Mouse (Mus musculus) ES-Bruce4 (cell line): ENCODE measurements around the gene Gm17409.

Source experiments
- CTCF ChIP-seq: IDR thresholded peaks from one replicate; pipeline ENCODE4 v1.8.1; 2011; ENCODE audit warnings: low read depth, low read length
- EP300 ChIP-seq: IDR thresholded peaks from 2 replicates; pipeline ENCODE4 v1.6.1; 2011; ENCODE audit warnings: low read depth, low read length; ENCODE audit not compliant: insufficient read depth
- POLR2A ChIP-seq: IDR thresholded peaks from one replicate; pipeline ENCODE4 v1.8.1; 2011; ENCODE audit warnings: low read length; ENCODE audit not compliant: insufficient read depth

DNA sequence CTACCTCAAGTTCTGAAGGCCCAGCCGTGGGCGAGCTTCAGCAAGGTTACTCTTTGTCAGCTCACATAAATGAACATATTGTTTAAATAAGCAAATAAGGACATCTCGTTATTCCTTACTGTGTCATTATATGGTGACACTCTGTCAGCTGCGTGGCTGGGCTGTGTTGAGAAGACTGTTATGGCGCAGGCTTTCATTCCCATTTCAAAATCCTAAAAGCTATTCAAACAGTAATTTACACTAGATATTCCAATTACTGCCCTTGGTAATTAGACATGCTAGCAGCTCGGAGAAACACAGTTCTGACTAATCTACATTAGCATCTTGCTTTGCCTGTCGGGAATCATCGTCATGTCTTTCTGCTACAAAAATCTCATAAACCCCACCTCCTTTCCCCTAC, 5.7 kb downstream of the Gm17409 start:
- TF ChIP-seq EP300 (no peak), CTCF (no peak), POLR2A (no peak)
